Mouse (Mus musculus): ENCODE measurements around the gene Gm13272. TPM values are rescaled to one million over a fixed set of nuclear protein-coding genes. Genes with fewer than 3 reads are reported as not detected.
"Not testable (repeated sequence)": the region's sequence is repeated elsewhere in the genome, so short reads cannot be mapped to it uniquely, and the experiment has no call there.

The Gm13272 gene
- polyA plus RNA-seq, 1 experiment from 2014 or later, result not detected

GRCm38 (mm10) chr4:88793936-88794675 is 14.5 kb downstream of the Gm13272 start, which contains the start of gene Gm13275:
Gene Gm13275, plus strand, starts transcription at chr4:88794487.
- not testable (repeated sequence) for H3K4me3 ChIP-seq (ENCODE audit: low read depth, low read length); H3K4me1 ChIP-seq (ENCODE audit: control insufficient read depth, insufficient read depth, low read length); ATAC-seq (ENCODE audit: insufficient number of reproducible peaks, insufficient read depth, low FRiP score, low read depth); H3K9ac ChIP-seq (replicated peaks; ENCODE audit: low read depth, low read length); H3K4me2 ChIP-seq (replicated peaks; ENCODE audit: low read depth, low read length); H3K27me3 ChIP-seq (ENCODE audit: control insufficient read depth, insufficient read depth, low read length); H3K36me3 ChIP-seq (ENCODE audit: control insufficient read depth, insufficient read depth, low read length); H3K27ac ChIP-seq (ENCODE audit: low read length); H3K9me3 ChIP-seq (ENCODE audit: control insufficient read depth, low read depth, low read length)
- WGBS, result 0% methylated on average over 6 of the region's 52 CpGs

GRCm38 (mm10) chr4:88797097-88797496 is 17.4 kb downstream of the Gm13272 start, which contains the start of gene Gm13279:
Gene Gm13279, plus strand, starts transcription at chr4:88797397.
- ATAC-seq (ENCODE audit: insufficient number of reproducible peaks, insufficient read depth, low FRiP score, low read depth); H3K4me2 ChIP-seq (replicated peaks; ENCODE audit: low read depth, low read length); H3K36me3 ChIP-seq (ENCODE audit: control insufficient read depth, insufficient read depth, low read length); H3K4me3 ChIP-seq (ENCODE audit: low read depth, low read length); H3K9me3 ChIP-seq (ENCODE audit: control insufficient read depth, low read depth, low read length); H3K9ac ChIP-seq (replicated peaks; ENCODE audit: low read depth, low read length); H3K4me1 ChIP-seq (ENCODE audit: control insufficient read depth, insufficient read depth, low read length); H3K27me3 ChIP-seq (ENCODE audit: control insufficient read depth, insufficient read depth, low read length); H3K27ac ChIP-seq (ENCODE audit: low read length): not testable (repeated sequence)
- no CpG with 5 or more reads among the region's 28 CpGs for WGBS

- not testable (repeated sequence) for H3K9me3 ChIP-seq (ENCODE audit: control insufficient read depth, low read depth, low read length); H3K27ac ChIP-seq (ENCODE audit: low read length); H3K4me1 ChIP-seq (ENCODE audit: control insufficient read depth, insufficient read depth, low read length); H3K36me3 ChIP-seq (ENCODE audit: control insufficient read depth, insufficient read depth, low read length); ATAC-seq (ENCODE audit: insufficient number of reproducible peaks, insufficient read depth, low FRiP score, low read depth); H3K4me2 ChIP-seq (replicated peaks; ENCODE audit: low read depth, low read length); H3K27me3 ChIP-seq (ENCODE audit: control insufficient read depth, insufficient read depth, low read length); H3K9ac ChIP-seq (replicated peaks; ENCODE audit: low read depth, low read length); H3K4me3 ChIP-seq (ENCODE audit: low read depth, low read length)
- 25% methylated on average over 1 of the region's 7 CpGs for WGBS
Measured at GRCm38 (mm10) chr4:88799365-88799764, 19.7 kb downstream of the Gm13272 start, which contains the start of gene Gm13285. Gene Gm13285, plus strand, starts transcription at chr4:88799665.

- H3K36me3 ChIP-seq (ENCODE audit: control insufficient read depth, insufficient read depth, low read length); H3K9me3 ChIP-seq (ENCODE audit: control insufficient read depth, low read depth, low read length); H3K27ac ChIP-seq (ENCODE audit: low read length); H3K27me3 ChIP-seq (ENCODE audit: control insufficient read depth, insufficient read depth, low read length); ATAC-seq (ENCODE audit: insufficient number of reproducible peaks, insufficient read depth, low FRiP score, low read depth); H3K4me1 ChIP-seq (ENCODE audit: control insufficient read depth, insufficient read depth, low read length); H3K4me3 ChIP-seq (ENCODE audit: low read depth, low read length); H3K4me2 ChIP-seq (replicated peaks; ENCODE audit: low read depth, low read length); H3K9ac ChIP-seq (replicated peaks; ENCODE audit: low read depth, low read length): not testable (repeated sequence)
- WGBS, result no CpG with 5 or more reads among the region's 29 CpGs
Measured at GRCm38 (mm10) chr4:88802954-88803353, 23.3 kb downstream of the Gm13272 start, which contains the start of gene Gm13287. Gene Gm13287, plus strand, starts transcription at chr4:88803254.

- not testable (repeated sequence) for H3K4me2 ChIP-seq (replicated peaks; ENCODE audit: low read depth, low read length); H3K9me3 ChIP-seq (ENCODE audit: control insufficient read depth, low read depth, low read length); H3K9ac ChIP-seq (replicated peaks; ENCODE audit: low read depth, low read length); H3K36me3 ChIP-seq (ENCODE audit: control insufficient read depth, insufficient read depth, low read length); H3K27me3 ChIP-seq (ENCODE audit: control insufficient read depth, insufficient read depth, low read length); H3K4me3 ChIP-seq (ENCODE audit: low read depth, low read length); ATAC-seq (ENCODE audit: insufficient number of reproducible peaks, insufficient read depth, low FRiP score, low read depth); H3K27ac ChIP-seq (ENCODE audit: low read length); H3K4me1 ChIP-seq (ENCODE audit: control insufficient read depth, insufficient read depth, low read length)
- WGBS, result no CpG with 5 or more reads among the region's 8 CpGs
Measured at GRCm38 (mm10) chr4:88805231-88805630, 25.6 kb downstream of the Gm13272 start, which contains the start of gene Gm13288. Gene Gm13288, plus strand, starts transcription at chr4:88805531.

GRCm38 (mm10) chr4:88805761-88806160 is 26.1 kb downstream of the Gm13272 start:
- H3K27me3 ChIP-seq (ENCODE audit: control insufficient read depth, insufficient read depth, low read length); H3K4me1 ChIP-seq (ENCODE audit: control insufficient read depth, insufficient read depth, low read length); H3K4me2 ChIP-seq (replicated peaks; ENCODE audit: low read depth, low read length); H3K9ac ChIP-seq (replicated peaks; ENCODE audit: low read depth, low read length); H3K9me3 ChIP-seq (ENCODE audit: control insufficient read depth, low read depth, low read length); H3K27ac ChIP-seq (ENCODE audit: low read length); H3K36me3 ChIP-seq (ENCODE audit: control insufficient read depth, insufficient read depth, low read length); H3K4me3 ChIP-seq (ENCODE audit: low read depth, low read length); ATAC-seq (ENCODE audit: insufficient number of reproducible peaks, insufficient read depth, low FRiP score, low read depth): not testable (repeated sequence)
- no CpG with 5 or more reads among the region's 34 CpGs for WGBS

GRCm38 (mm10) chr4:88815928-88816327 is 36.3 kb downstream of the Gm13272 start, which contains the start of gene Ifna7:
Gene Ifna7, plus strand, starts transcription at chr4:88816228.
- ATAC-seq (ENCODE audit: insufficient number of reproducible peaks, insufficient read depth, low FRiP score, low read depth), result no peak
- no peak within 1 kb of the TSS for H3K9ac ChIP-seq (replicated peaks; ENCODE audit: low read depth, low read length)
- H3K27ac ChIP-seq (ENCODE audit: low read length), result no peak within 1 kb of the TSS
- no peaks in the 10 kb centered on the region for H3K36me3 ChIP-seq (ENCODE audit: control insufficient read depth, insufficient read depth, low read length)
- no peak within 1 kb of the TSS for H3K4me3 ChIP-seq (ENCODE audit: low read depth, low read length)
- H3K4me1 ChIP-seq (ENCODE audit: control insufficient read depth, insufficient read depth, low read length), result no peaks in the 10 kb centered on the region
- no peaks in the 10 kb centered on the region for H3K9me3 ChIP-seq (ENCODE audit: control insufficient read depth, low read depth, low read length)
- H3K4me2 ChIP-seq (replicated peaks; ENCODE audit: low read depth, low read length), result no peak within 1 kb of the TSS
- WGBS, result 52% methylated on average over 3 of the region's 3 CpGs
- no peaks in the 10 kb centered on the region; the same call in 1 of the 2 replicates for H3K27me3 ChIP-seq (ENCODE audit: control insufficient read depth, insufficient read depth, low read length)

- Histone ChIP-seq H3K4me1 (ENCODE audit: control insufficient read depth, insufficient read depth, low read length) (no peaks in the 10 kb centered on the region), H3K9me3 (ENCODE audit: control insufficient read depth, low read depth, low read length) (no peaks in the 10 kb centered on the region), H3K27ac (ENCODE audit: low read length) (no peak within 1 kb of the TSS), H3K27me3 (ENCODE audit: control insufficient read depth, insufficient read depth, low read length) (no peaks in the 10 kb centered on the region; the same call in 1 of the 2 replicates), H3K4me3 (ENCODE audit: low read depth, low read length) (no peak within 1 kb of the TSS), H3K36me3 (ENCODE audit: control insufficient read depth, insufficient read depth, low read length) (no peaks in the 10 kb centered on the region), H3K4me2 (replicated peaks; ENCODE audit: low read depth, low read length) (no peak within 1 kb of the TSS), H3K9ac (replicated peaks; ENCODE audit: low read depth, low read length) (no peak within 1 kb of the TSS)
- ATAC-seq (ENCODE audit: insufficient number of reproducible peaks, insufficient read depth, low FRiP score, low read depth), result no peak
- 90% methylated on average over 1 of the region's 1 CpGs for WGBS
Measured at GRCm38 (mm10) chr4:88819659-88820058, 40.0 kb downstream of the Gm13272 start, which contains the start of gene Ifna11. Gene Ifna11, plus strand, starts transcription at chr4:88819959.

Data from stomach, embryonic 14.5 days (tissue).